Mouse (Mus musculus) olfactory bulb, adult 2 months (tissue): Measurements from ENCODE around the gene Nav2. TPM values are rescaled to one million over a fixed set of nuclear protein-coding genes. Genes with fewer than 3 reads are reported as not detected.

Source experiments
- H3K27ac ChIP-seq: fragments of 200-500 bp; 2 replicates; pipeline ENCODE4 v1.5.1; 2012; ENCODE audit warnings: low read depth, low read length; ENCODE audit not compliant: insufficient read depth
- H3K4me1 ChIP-seq: fragments of 200-500 bp; 2 replicates; pipeline ENCODE4 v1.6.1; 2012; ENCODE audit warnings: low read length; ENCODE audit not compliant: control insufficient read depth, insufficient read depth
- H3K4me3 ChIP-seq: fragments of 200-500 bp; 2 replicates; pipeline ENCODE4 v1.5.1; 2012; ENCODE audit warnings: mild to moderate bottlenecking, low read depth, low read length, moderate library complexity; ENCODE audit not compliant: insufficient read depth
- CTCF ChIP-seq: fragments of 200-500 bp; IDR thresholded peaks from 2 replicates; pipeline ENCODE4 v1.5.1; 2012; ENCODE audit warnings: low read depth, mild to moderate bottlenecking, low read length, moderate library complexity; ENCODE audit not compliant: insufficient read depth
- POLR2A ChIP-seq: fragments of 200-500 bp; IDR thresholded peaks from 2 replicates; pipeline ENCODE4 v1.6.1; 2012; ENCODE audit warnings: mild to moderate bottlenecking, low read depth, low read length, moderate library complexity; ENCODE audit not compliant: insufficient read depth
- WGBS: fragments of 180-500 bp; shearing (Covaris S2); methylation state at CpG from one replicate; pipeline ENCODE4 v1.1.7; 2018; 5-methylcytosine and 5-hydroxymethylcytosine counted together
- polyA plus RNA-seq: library from polyadenylated mRNA; stranded (reverse); fragments of >200 nt; gene quantifications from 2 replicates; pipeline ENCODE4 v1.2.4, GENCODE M21; 2012; ENCODE audit warnings: low replicate concordance; ENCODE audit not compliant: missing spikeins, insufficient read depth, insufficient read length

The Nav2 gene
- polyA plus RNA-seq, 1 experiment, result 57.3 TPM

GRCm38 (mm10) chr7:49357441-49358165, 449.1 kb downstream of the Nav2 start:
- 66% methylated on average over 18 of the region's 18 CpGs for WGBS
- Histone ChIP-seq H3K4me1 (peaks cover 35% of the 10 kb centered on the region), H3K27ac (no peak overlapping the region), H3K4me3 (no peak overlapping the region)
- TF ChIP-seq CTCF (no peak), POLR2A (no peak)

- H3K27ac ChIP-seq, result no peak overlapping the region
- WGBS, result 76% methylated on average over 3 of the region's 3 CpGs
- TF ChIP-seq POLR2A (no peak), CTCF (no peak)
- H3K4me3 ChIP-seq, result no peak overlapping the region
- peaks cover 46% of the 10 kb centered on the region for H3K4me1 ChIP-seq
Observed at GRCm38 (mm10) chr7:49359120-49359519, 450.6 kb downstream of the Nav2 start.

DNA sequence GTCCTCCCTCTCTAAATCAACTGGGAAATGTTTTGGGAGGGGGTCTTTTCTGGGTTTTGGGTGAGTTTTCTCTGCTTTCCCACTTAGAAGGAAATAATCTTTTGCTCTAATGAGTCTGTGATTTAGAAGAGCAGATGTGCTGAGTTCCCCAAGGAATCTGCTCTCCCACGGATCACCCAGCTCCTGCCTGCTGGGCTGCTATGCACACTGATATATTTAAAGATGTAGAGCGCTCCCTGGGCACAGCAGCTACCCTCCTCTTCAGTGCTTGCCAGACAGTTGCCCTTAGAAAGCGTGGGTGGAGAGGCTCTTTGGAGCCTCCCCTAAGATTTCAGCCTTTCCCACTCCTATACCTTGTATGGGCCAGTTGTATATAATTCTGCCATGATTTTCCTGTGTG, 452.1 kb downstream of the Nav2 start:
- Histone ChIP-seq H3K4me1 (peaks cover 51% of the 10 kb centered on the region), H3K4me3 (no peak overlapping the region), H3K27ac (0 out of 2 replicates have a peak overlapping the region, but pooled peaks have one; percentile 59)
- 31% methylated on average over 3 of the region's 3 CpGs for whole genome bisulfite sequencing
- TF ChIP-seq CTCF (no peak), POLR2A (no peak)

GRCm38 (mm10) chr7:49361465-49362090, 453.1 kb downstream of the Nav2 start:
- Histone ChIP-seq H3K4me1 (peaks cover 50% of the 10 kb centered on the region), H3K27ac (no peak overlapping the region), H3K4me3 (no peak overlapping the region)
- no peak for TF ChIP-seq POLR2A
- no peak for TF ChIP-seq CTCF
- 54% methylated on average over 9 of the region's 9 CpGs for WGBS

DNA sequence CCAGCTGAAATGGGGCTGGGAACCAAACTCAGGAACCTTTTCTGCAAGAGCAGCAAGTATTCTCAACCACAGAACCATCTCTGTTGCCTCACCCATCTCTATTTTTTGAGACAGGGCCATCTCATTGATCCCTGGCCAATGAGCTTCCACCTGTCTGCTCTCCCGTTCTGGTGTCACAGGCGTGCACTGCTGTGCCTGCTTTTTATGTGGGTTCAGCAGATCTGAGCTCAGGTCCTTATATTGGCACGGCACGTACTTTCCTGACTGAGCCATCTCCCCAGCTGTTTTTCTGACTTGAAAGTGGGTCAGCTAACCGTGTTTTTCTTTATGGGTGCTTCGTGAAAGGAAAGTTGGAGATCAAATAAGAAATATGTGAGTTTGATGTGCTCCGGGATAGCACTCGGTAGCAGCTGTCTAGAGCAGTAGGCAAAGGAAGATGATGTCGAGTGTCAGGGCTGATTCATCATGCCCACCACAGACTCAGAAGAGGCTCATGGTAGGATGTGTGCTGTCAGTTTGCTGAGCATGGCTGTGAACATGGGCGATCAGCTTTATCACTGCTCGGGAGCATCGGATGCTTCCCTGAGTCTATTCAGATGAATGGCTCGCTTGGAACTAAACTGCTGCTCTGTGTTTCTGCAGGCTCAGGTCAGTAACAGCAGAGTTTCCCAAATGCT, 456.1 kb downstream of the Nav2 start:
- no peak for TF ChIP-seq CTCF
- no peak for TF ChIP-seq POLR2A
- Histone ChIP-seq H3K4me3 (no peak overlapping the region), H3K4me1 (peaks cover 56% of the 10 kb centered on the region), H3K27ac (no peak overlapping the region)
- WGBS, result 65% methylated on average over 13 of the region's 13 CpGs

DNA sequence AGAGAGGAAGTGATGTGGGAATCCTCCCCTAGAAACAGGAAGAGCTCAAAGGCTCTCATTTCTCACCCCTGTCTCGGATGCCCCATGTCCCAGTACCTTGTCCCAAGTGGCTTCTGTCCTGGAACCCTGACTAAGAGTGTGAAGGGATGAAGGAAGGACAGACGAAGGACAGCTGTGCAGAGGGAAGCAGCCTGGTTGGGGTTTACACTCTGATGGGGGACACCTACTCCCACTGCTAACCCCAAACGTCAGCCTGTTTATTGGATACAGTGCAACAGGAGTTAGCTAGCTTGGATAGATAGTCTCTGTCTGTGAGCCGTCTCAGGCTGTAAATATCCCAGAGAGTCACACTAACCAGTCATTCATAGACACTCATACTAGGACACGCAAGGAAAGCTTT, 460.1 kb downstream of the Nav2 start:
- Histone ChIP-seq H3K27ac (no peak overlapping the region), H3K4me3 (no peak overlapping the region), H3K4me1 (peaks cover 39% of the 10 kb centered on the region)
- WGBS, result 73% methylated on average over 5 of the region's 5 CpGs
- TF ChIP-seq CTCF (no peak), POLR2A (no peak)

- WGBS, result 59% methylated on average over 3 of the region's 3 CpGs
- no peak overlapping the region for H3K27ac ChIP-seq
- TF ChIP-seq CTCF, result no peak
- no peak for TF ChIP-seq POLR2A
- H3K4me3 ChIP-seq, result no peak overlapping the region
- peaks cover 36% of the 10 kb centered on the region for H3K4me1 ChIP-seq
Observed at GRCm38 (mm10) chr7:49369006-49369405, 460.5 kb downstream of the Nav2 start.

DNA sequence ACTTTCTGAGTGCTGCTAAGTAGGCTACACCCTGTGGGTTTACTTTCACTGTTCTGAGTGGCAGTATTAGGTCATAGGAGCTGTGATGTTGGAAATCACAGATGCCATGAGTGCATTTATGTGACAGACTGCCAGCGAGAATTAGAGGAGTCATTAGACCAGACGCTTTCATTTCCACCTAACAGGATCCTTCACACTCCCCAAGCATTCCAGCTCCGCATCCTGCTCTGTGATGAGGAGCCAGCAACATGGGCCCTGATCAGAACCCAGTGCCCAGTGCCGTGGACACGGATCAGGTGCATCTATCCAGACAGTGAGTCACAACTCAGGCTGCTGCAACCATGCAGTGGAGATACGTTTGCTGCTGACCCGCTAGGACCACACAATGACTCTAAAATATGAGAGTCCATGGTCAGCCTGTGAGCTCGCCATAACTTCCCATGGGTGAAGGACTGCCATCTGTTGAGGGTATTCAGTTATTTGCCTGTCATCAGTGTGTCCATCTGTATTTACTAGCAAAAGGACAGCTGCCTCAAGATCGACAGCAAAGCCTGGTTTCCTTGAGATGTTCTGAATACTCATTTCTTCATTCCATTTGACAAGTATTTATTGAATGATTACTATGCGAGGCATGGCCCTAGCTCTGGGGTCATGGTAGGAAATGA, 461.4 kb downstream of the Nav2 start:
- WGBS, result 87% methylated on average over 10 of the region's 10 CpGs
- no peak for TF ChIP-seq CTCF
- no peak for TF ChIP-seq POLR2A
- no peak overlapping the region for H3K4me3 ChIP-seq
- no peak overlapping the region for H3K27ac ChIP-seq
- peaks cover 37% of the 10 kb centered on the region for H3K4me1 ChIP-seq

- Histone ChIP-seq H3K27ac (peak overlapping the region; percentile 20; the same call in 1 of the 2 replicates), H3K4me3 (no peak overlapping the region), H3K4me1 (peaks cover 37% of the 10 kb centered on the region)
- 74% methylated on average over 2 of the region's 2 CpGs for WGBS
- no peak for TF ChIP-seq CTCF
- no peak for TF ChIP-seq POLR2A
Observed at GRCm38 (mm10) chr7:49371345-49371744, 462.8 kb downstream of the Nav2 start.
